Mouse (Mus musculus): ENCODE results near the gene Tfap4. TPM values are rescaled to one million over a fixed set of nuclear protein-coding genes. Genes with fewer than 3 reads are reported as not detected.

Tfap4 gene
- polyA plus RNA-seq, 1 experiment from 2014 or later, result 4.1 TPM

DNA sequence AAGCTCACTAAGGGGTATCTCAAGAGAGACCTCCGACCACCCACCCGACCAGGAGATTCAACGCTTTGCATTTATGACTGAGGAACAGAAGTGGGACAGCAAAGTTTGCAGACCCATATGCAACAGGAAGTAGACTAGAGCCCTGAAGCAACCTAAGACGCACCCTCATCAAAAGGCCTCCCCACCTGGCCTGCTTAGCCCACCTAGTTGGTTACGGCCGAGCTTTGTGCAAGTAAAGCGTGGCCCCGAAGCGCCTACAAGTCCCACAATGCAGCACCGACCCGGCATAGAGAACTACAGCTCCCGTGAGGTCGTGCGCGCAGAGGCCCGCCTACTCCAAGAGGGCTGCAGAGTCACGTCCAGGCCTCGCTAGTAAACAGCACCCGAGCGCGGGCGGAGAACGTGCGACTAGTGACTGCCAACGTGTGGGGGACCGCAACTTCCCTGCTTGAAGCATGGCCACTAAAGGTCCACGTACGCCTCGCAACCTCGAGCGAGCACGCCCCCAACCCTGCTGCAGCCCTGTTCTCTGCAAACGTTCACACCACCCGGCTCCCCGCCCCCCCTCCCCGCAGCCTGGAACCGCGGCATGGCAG lies 1.2 kb downstream of the Tfap4 start:
- Histone ChIP-seq H3K27ac (replicated peaks in 1 of 2; ENCODE audit: control insufficient read depth in 1 of 2, insufficient read depth in 1 of 2, low read depth in 2 of 2, low read length in 2 of 2) (peak overlapping the region; percentile 89 to 94), H3K36me3 (ENCODE audit: control insufficient read depth, insufficient read depth, low read length) (no peaks in the 10 kb centered on the region), H3K9ac (ENCODE audit: low read length) (peak overlapping the region; percentile 82), H3K4me2 (ENCODE audit: low read length) (peak overlapping the region; percentile 88), H3K4me1 (ENCODE audit: control insufficient read depth in 2 of 2, insufficient read depth in 2 of 2, low read length in 2 of 2) (peaks cover 11 to 22% of the 10 kb centered on the region in 2 experiments), H3K27me3 (ENCODE audit: control insufficient read depth, insufficient read depth, low read length) (no peaks in the 10 kb centered on the region), H3K4me3 (ENCODE audit: control insufficient read depth in 1 of 2, insufficient read depth in 1 of 2, low read depth in 1 of 2, low read length in 2 of 2) (peak overlapping the region; percentile 57 to 97), H3K9me3 (ENCODE audit: control insufficient read depth, low read length) (0 out of 2 replicates have a peak, but pooled peaks cover 3% of the 10 kb centered on the region)
- WGBS, result under 1% methylated on average over 38 of the region's 38 CpGs
- ATAC-seq (ENCODE audit: insufficient number of reproducible peaks, insufficient read depth, low FRiP score, low read depth), result peak; percentile 90

DNA sequence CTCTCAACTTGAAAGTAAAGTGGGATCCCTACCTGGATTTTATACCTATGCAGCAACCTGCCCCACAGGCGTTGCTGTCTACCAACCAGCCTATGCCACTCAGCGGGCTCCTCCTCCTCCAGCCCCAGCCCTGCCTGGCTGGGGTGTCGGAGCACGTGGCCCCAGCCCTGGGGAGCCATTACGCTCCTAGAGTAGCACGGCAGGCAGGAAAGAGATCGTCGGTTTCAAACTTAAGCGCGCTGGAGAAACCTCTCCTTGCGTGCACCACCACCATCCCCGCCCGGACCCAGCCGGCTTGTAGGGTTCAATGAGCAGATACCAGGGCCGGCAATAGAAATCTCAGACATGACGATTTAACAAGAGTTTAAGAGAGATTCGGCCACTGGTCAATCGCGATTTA lies 1.7 kb downstream of the Tfap4 start:
- Histone ChIP-seq H3K27me3 (ENCODE audit: control insufficient read depth, insufficient read depth, low read length) (no peaks in the 10 kb centered on the region), H3K4me2 (ENCODE audit: low read length) (peak overlapping the region; percentile 88), H3K9me3 (ENCODE audit: control insufficient read depth, low read length) (0 out of 2 replicates have a peak, but pooled peaks cover 3% of the 10 kb centered on the region), H3K27ac (replicated peaks in 1 of 2; ENCODE audit: control insufficient read depth in 1 of 2, insufficient read depth in 1 of 2, low read depth in 2 of 2, low read length in 2 of 2) (peak overlapping the region; percentile 86 to 89), H3K36me3 (ENCODE audit: control insufficient read depth, insufficient read depth, low read length) (no peaks in the 10 kb centered on the region), H3K4me3 (ENCODE audit: control insufficient read depth in 1 of 2, insufficient read depth in 1 of 2, low read depth in 1 of 2, low read length in 2 of 2) (peak overlapping the region; percentile 57 to 97), H3K9ac (ENCODE audit: low read length) (peak overlapping the region; percentile 82), H3K4me1 (ENCODE audit: control insufficient read depth in 2 of 2, insufficient read depth in 2 of 2, low read length in 2 of 2) (peaks cover 17 to 28% of the 10 kb centered on the region in 2 experiments)
- under 1% methylated on average over 19 of the region's 19 CpGs for WGBS
- peak; percentile 33; the same call in 1 of the 2 replicates for ATAC-seq (ENCODE audit: insufficient number of reproducible peaks, insufficient read depth, low FRiP score, low read depth)

DNA sequence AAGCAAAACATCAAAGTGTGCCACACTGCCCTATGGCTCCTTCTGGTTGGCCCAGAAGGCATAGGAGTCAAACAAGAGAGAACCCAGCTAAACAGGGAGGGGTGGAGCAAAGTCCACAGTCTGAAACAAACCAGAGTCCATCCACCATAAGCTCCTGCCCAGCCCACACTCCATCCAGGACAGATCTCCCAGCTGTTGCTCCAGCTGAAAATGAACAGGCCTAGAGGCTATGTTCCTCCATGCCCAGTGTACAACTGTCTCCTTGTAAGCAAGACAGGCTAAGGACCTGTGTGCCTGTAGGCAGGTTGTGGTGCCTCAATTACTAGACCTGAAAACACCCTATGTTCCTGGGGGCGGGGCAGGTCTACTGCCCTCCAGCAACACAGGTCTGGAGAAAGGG lies 2.6 kb downstream of the Tfap4 start:
- H3K27me3 ChIP-seq (ENCODE audit: control insufficient read depth, insufficient read depth, low read length), result no peaks in the 10 kb centered on the region
- ATAC-seq (ENCODE audit: insufficient number of reproducible peaks, insufficient read depth, low FRiP score, low read depth), result no peak
- H3K36me3 ChIP-seq (ENCODE audit: control insufficient read depth, insufficient read depth, low read length), result no peaks in the 10 kb centered on the region; the same call in 1 of the 2 replicates
- H3K9me3 ChIP-seq (ENCODE audit: control insufficient read depth, low read length), result 0 out of 2 replicates have a peak, but pooled peaks cover 3% of the 10 kb centered on the region
- peak overlapping the region; percentile 88 for H3K4me2 ChIP-seq (ENCODE audit: low read length)
- 100% methylated on average over 1 of the region's 1 CpGs for WGBS
- H3K9ac ChIP-seq (ENCODE audit: low read length), result peak overlapping the region; percentile 82; the same call in 1 of the 2 replicates
- no peak overlapping the region for H3K27ac ChIP-seq (replicated peaks in 1 of 2; ENCODE audit: control insufficient read depth in 1 of 2, insufficient read depth in 1 of 2, low read depth in 2 of 2, low read length in 2 of 2)
- peaks cover 22 to 36% of the 10 kb centered on the region in 2 experiments for H3K4me1 ChIP-seq (ENCODE audit: control insufficient read depth in 2 of 2, insufficient read depth in 2 of 2, low read length in 2 of 2)
- no peak overlapping the region for H3K4me3 ChIP-seq (ENCODE audit: control insufficient read depth in 1 of 2, insufficient read depth in 1 of 2, low read depth in 1 of 2, low read length in 2 of 2)

DNA sequence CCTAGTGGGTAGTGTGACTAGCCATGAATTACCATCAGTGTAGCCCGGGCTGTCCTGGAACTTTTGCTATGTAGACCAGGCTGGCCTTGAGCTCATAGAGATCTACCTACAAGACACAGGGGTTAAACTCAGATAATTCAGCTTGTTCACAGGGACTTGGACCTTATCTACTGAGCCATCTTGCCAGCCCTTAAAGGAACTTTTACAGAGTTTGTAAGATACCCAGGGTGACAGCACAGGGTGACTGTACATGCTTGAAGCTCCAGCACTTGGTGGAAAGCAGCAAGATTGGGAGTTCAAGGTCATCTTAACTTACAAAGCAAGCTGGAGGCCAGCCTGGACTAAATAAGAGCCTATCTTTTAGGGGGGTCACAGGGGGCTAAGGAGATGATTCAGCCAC lies 4.1 kb downstream of the Tfap4 start:
- WGBS, result 100% methylated on average over 1 of the region's 1 CpGs
- Histone ChIP-seq H3K27me3 (ENCODE audit: control insufficient read depth, insufficient read depth, low read length) (no peaks in the 10 kb centered on the region), H3K4me2 (ENCODE audit: low read length) (no peak overlapping the region), H3K4me1 (ENCODE audit: control insufficient read depth in 2 of 2, insufficient read depth in 2 of 2, low read length in 2 of 2) (peaks cover 22 to 31% of the 10 kb centered on the region in 2 experiments), H3K9ac (ENCODE audit: low read length) (no peak overlapping the region), H3K4me3 (ENCODE audit: control insufficient read depth in 1 of 2, insufficient read depth in 1 of 2, low read depth in 1 of 2, low read length in 2 of 2) (no peak overlapping the region), H3K27ac (replicated peaks in 1 of 2; ENCODE audit: control insufficient read depth in 1 of 2, insufficient read depth in 1 of 2, low read depth in 2 of 2, low read length in 2 of 2) (no peak overlapping the region), H3K9me3 (ENCODE audit: control insufficient read depth, low read length) (0 out of 2 replicates have a peak, but pooled peaks cover 3% of the 10 kb centered on the region), H3K36me3 (ENCODE audit: control insufficient read depth, insufficient read depth, low read length) (peaks cover 12% of the 10 kb centered on the region; the same call in 1 of the 2 replicates)
- no peak for ATAC-seq (ENCODE audit: insufficient number of reproducible peaks, insufficient read depth, low FRiP score, low read depth)

DNA sequence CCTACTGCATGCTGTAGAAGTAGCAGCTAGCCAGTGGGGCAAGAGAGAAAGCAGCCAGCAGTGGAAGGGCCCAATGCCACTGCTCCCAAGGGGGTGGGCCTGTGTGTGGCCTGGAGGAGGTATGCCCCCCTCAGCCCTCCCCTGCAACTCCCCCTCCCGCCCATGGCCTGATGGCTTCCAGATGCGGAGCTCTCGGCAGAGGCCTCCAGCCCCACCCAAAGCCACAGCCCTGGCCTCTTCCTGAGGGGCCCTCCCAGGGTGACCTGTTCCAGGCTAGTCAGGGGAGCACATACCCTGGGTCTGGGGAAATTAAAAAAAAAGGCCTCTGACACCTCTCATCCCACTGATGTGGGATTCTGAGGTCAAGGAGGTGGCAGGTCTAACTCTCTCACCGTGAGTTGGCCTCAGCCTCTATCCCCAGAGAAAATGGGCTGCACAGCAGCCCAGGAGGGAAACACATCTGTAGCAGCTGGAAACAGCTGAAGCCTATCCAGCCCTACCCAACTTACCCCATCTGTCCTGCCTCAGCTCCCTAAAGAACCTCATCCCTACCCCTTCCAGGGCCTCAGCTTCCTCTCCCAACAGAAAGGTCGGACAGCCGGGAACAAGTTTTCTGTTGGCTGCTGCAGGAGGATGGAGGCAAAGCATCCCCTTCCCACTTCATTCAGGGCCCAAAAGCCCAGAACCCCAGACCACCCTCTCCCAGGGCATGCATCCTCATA lies 6.7 kb downstream of the Tfap4 start:
- Histone ChIP-seq H3K36me3 (ENCODE audit: control insufficient read depth, insufficient read depth, low read length) (peaks cover 31% of the 10 kb centered on the region), H3K9me3 (ENCODE audit: control insufficient read depth, low read length) (0 out of 2 replicates have a peak, but pooled peaks cover 3% of the 10 kb centered on the region), H3K4me1 (ENCODE audit: control insufficient read depth in 2 of 2, insufficient read depth in 2 of 2, low read length in 2 of 2) (peaks cover 20 to 31% of the 10 kb centered on the region in 2 experiments), H3K27ac (replicated peaks in 1 of 2; ENCODE audit: control insufficient read depth in 1 of 2, insufficient read depth in 1 of 2, low read depth in 2 of 2, low read length in 2 of 2) (peak overlapping the region in 1 of 2 experiments; percentile 44; a peak in 2 of 4 replicates), H3K9ac (ENCODE audit: low read length) (peak overlapping the region; percentile 48), H3K27me3 (ENCODE audit: control insufficient read depth, insufficient read depth, low read length) (no peaks in the 10 kb centered on the region), H3K4me2 (ENCODE audit: low read length) (peak overlapping the region; percentile 27; the same call in 1 of the 2 replicates), H3K4me3 (ENCODE audit: control insufficient read depth in 1 of 2, insufficient read depth in 1 of 2, low read depth in 1 of 2, low read length in 2 of 2) (no peak overlapping the region)
- ATAC-seq (ENCODE audit: insufficient number of reproducible peaks, insufficient read depth, low FRiP score, low read depth), result peak; percentile 51; the same call in 1 of the 2 replicates
- WGBS, result 33% methylated on average over 6 of the region's 6 CpGs

DNA sequence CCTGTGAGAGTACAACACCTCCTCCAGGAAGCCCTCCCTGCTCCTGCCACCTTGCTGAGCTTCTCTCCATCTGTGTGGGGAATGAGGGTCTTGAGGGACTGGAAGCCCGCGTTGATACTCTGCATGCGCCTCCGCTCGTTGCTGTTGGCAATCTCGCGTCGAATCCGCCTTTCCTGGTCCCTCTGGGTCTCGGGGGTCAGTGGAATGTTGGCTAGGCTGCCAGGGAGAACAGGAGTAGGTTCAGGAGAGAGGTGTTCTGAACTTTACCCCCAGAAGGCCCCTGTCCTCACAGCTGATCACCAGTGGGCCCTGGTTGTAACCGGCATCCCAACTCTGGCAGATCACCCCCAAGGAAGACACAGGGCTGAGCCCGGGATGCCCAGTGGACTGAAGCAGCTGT lies 7.8 kb downstream of the Tfap4 start:
- H3K4me2 ChIP-seq (ENCODE audit: low read length), result no peak overlapping the region
- H3K9me3 ChIP-seq (ENCODE audit: control insufficient read depth, low read length), result 0 out of 2 replicates have a peak, but pooled peaks cover 3% of the 10 kb centered on the region
- H3K4me1 ChIP-seq (ENCODE audit: control insufficient read depth in 2 of 2, insufficient read depth in 2 of 2, low read length in 2 of 2), result peaks cover 14 to 20% of the 10 kb centered on the region in 2 experiments
- no peaks in the 10 kb centered on the region for H3K27me3 ChIP-seq (ENCODE audit: control insufficient read depth, insufficient read depth, low read length)
- H3K9ac ChIP-seq (ENCODE audit: low read length), result no peak overlapping the region
- no peak overlapping the region for H3K4me3 ChIP-seq (ENCODE audit: control insufficient read depth in 1 of 2, insufficient read depth in 1 of 2, low read depth in 1 of 2, low read length in 2 of 2)
- ATAC-seq (ENCODE audit: insufficient number of reproducible peaks, insufficient read depth, low FRiP score, low read depth), result no peak
- peaks cover 40% of the 10 kb centered on the region for H3K36me3 ChIP-seq (ENCODE audit: control insufficient read depth, insufficient read depth, low read length)
- H3K27ac ChIP-seq (replicated peaks in 1 of 2; ENCODE audit: control insufficient read depth in 1 of 2, insufficient read depth in 1 of 2, low read depth in 2 of 2, low read length in 2 of 2), result no peak overlapping the region
- WGBS, result 88% methylated on average over 12 of the region's 12 CpGs

DNA sequence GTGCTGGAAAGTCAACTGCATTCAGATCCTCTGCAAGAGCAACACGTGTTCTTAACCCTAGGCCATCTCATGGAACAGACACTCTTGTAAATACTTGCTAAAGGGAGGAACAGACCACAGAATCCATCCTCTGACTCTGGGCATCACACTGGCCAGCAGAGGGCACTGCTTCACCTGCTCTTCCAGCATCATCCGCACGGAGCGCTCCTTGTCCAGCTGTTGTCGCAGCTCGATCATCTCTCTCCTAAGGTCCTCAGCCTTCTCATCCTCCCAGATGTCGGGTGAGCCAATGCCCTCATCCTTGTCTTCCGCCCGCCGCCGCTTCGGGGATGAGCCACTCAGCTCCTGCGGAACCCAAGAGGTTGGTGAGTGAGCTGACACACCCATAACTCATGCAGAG lies 8.6 kb downstream of the Tfap4 start:
- Histone ChIP-seq H3K9ac (ENCODE audit: low read length) (no peak overlapping the region), H3K27ac (replicated peaks in 1 of 2; ENCODE audit: control insufficient read depth in 1 of 2, insufficient read depth in 1 of 2, low read depth in 2 of 2, low read length in 2 of 2) (no peak overlapping the region), H3K36me3 (ENCODE audit: control insufficient read depth, insufficient read depth, low read length) (peaks cover 47% of the 10 kb centered on the region), H3K9me3 (ENCODE audit: control insufficient read depth, low read length) (no peaks in the 10 kb centered on the region), H3K27me3 (ENCODE audit: control insufficient read depth, insufficient read depth, low read length) (no peaks in the 10 kb centered on the region), H3K4me1 (ENCODE audit: control insufficient read depth in 2 of 2, insufficient read depth in 2 of 2, low read length in 2 of 2) (peaks cover 14 to 15% of the 10 kb centered on the region in 2 experiments), H3K4me3 (ENCODE audit: control insufficient read depth in 1 of 2, insufficient read depth in 1 of 2, low read depth in 1 of 2, low read length in 2 of 2) (no peak overlapping the region), H3K4me2 (ENCODE audit: low read length) (no peak overlapping the region)
- 0 out of 2 replicates have a peak, but pooled peaks have one; percentile 46 for ATAC-seq (ENCODE audit: insufficient number of reproducible peaks, insufficient read depth, low FRiP score, low read depth)
- WGBS, result 40% methylated on average over 13 of the region's 13 CpGs

Measured in heart, embryonic 14.5 days (tissue).